Mouse (Mus musculus) brain, embryonic 14.5 days (tissue): ENCODE data around the gene Spsb1.

ENCODE experiments used
- CTCF ChIP-seq: fragments of 200-500 bp; IDR thresholded peaks from 2 replicates; pipeline ENCODE4 v1.5.1; 2012; ENCODE audit warnings: inconsistent platforms, mild to moderate bottlenecking, moderate library complexity, borderline replicate concordance; ENCODE audit not compliant: insufficient read depth, insufficient read length; ENCODE audit errors: extremely low read depth
- POLR2A ChIP-seq: fragments of 200-500 bp; IDR thresholded peaks from 2 replicates; pipeline ENCODE4 v1.6.1; 2012; ENCODE audit warnings: mild to moderate bottlenecking, inconsistent platforms, borderline replicate concordance; ENCODE audit not compliant: poor library complexity, insufficient read depth, insufficient read length, severe bottlenecking; ENCODE audit errors: extremely low read depth

DNA sequence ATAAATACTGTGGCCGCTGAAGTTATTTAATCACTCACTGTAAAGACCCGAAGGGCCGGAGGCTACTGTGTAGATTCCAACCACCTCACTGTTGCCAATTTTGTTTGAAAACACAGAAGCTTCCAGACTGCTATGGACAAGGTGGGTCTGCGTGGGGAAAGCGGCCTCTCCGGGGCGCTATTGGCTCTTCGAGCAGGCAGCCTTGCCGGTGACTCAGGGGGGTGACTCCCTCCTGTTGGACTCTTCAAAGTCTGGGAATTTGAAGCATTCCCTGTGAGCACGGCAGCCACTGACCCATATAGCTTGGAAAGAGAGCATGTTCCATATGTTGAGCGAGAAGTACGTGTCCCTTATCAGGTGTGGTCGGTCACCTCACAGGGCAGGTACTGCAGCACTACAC lies 1.2 kb upstream of the Spsb1 start:
- TF ChIP-seq POLR2A = no peak
- no peak for TF ChIP-seq CTCF
